Mouse (Mus musculus): ENCODE measurements around the gene Alcam. TPM values are rescaled to one million over a fixed set of nuclear protein-coding genes. Genes with fewer than 3 reads are reported as not detected.

The Alcam gene
- total RNA-seq, 2 experiments from 2014 or later: 35.5 to 45.3 TPM

GRCm38 (mm10) chr16:52250935-52251334 is 202.9 kb downstream of the Alcam start:
- DNase-seq: no peak

GRCm38 (mm10) chr16:52250196-52250595 is 203.7 kb downstream of the Alcam start:
- no peak for DNase-seq

GRCm38 (mm10) chr16:52243421-52243973 is 210.4 kb downstream of the Alcam start:
- DNase-seq: no peak

- no peak for DNase-seq
Measured at GRCm38 (mm10) chr16:52242144-52242543, 211.7 kb downstream of the Alcam start.

GRCm38 (mm10) chr16:52229930-52230329 is 223.9 kb downstream of the Alcam start:
- DNase-seq: no peak

GRCm38 (mm10) chr16:52229446-52229845 is 224.4 kb downstream of the Alcam start:
- no peak for DNase-seq

GRCm38 (mm10) chr16:52222896-52223295 is 231.0 kb downstream of the Alcam start:
- DNase-seq: no peak

GRCm38 (mm10) chr16:52219069-52219468 is 234.8 kb downstream of the Alcam start:
- DNase-seq: peak; percentile 16 to 27

- DNase-seq: no peak
Measured at GRCm38 (mm10) chr16:52210844-52211606, 242.8 kb downstream of the Alcam start.

GRCm38 (mm10) chr16:52200107-52200506 is 253.8 kb downstream of the Alcam start:
- DNase-seq: no peak
